Mouse (Mus musculus) bone marrow macrophage, adult 2 months (primary cell): ENCODE results near the gene Tbxas1.
A peak's percentile ranks its signal among the peaks of the same experiment; 100 is the strongest.

Experiments
- CTCF ChIP-seq: IDR thresholded peaks from 2 replicates; pipeline ENCODE4 v1.5.1; 2012; ENCODE audit warnings: low read depth, mild to moderate bottlenecking, low read length, moderate library complexity
- POLR2A ChIP-seq: IDR thresholded peaks from 2 replicates; pipeline ENCODE4 v1.6.1; 2012; ENCODE audit warnings: mild to moderate bottlenecking, low read depth, low read length, borderline replicate concordance

GRCm38 (mm10) chr6:39018805-39019204 is 143.6 kb downstream of the Tbxas1 start:
- TF ChIP-seq CTCF (peak; percentile 78), POLR2A (no peak)
